Comparison of ENCODE assay signal across 22 mouse cellular contexts in the genomic region with DNA sequence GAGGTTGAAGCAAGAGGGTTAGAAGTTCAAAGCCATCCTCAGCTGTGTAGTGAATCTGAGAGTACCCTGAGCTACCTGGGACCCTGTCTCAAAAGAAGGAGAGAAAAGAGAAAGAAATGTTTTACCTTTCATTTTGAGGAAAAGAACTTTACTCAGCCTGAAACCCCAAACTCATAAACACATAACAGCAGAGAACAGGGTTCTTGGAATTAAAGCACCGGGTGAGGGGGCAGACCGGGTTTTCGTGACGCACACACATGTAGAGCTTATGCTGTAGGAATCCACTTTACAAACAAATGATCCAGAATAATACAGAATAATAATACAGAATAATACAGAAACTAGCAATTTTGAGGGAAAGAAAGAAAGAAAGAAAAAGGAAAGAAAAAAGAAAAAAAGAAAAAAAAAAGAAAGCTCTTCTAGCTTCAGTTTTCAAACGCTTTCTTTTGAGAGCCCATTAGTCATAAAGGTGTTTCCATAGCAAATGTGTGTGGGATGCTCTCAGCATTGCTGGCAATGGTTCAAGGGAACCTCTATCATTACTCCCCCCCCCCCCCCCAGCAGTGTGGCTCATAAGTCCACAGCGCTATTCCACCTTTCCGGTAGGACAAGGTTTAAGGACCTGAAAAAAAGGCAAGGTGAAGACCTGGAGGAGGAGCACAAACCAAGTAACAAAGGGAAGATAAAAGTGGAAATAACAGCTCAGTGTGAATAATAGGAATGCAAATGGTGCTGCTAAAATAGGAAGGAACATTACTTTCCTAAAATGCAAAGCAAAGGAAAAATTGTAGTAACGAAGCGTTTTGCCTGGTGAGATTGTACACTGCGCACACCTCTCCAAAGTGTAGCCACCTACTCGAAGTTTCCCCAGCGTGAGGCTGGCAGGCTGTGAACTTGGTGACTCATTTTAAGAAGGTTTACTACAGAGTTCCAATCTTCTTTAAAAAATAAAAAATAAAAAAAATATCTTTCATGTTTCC.
DNase-seq lines count a peak whose midpoint lies in the region; ATAC-seq and TF ChIP-seq lines count a peak whose summit lies in the region.
"Had no signal": no experiment of that assay in that cellular context is flagged by ENCODE, and none has a peak within 500 bp of the region (broad histone marks: within the 10 kb centered on the region; RNA-seq: fewer than 3 reads in every experiment).

No protein-coding gene starts in this region.

- intact Hi-C loops in left cerebral cortex, adult 2 months (cut with DNase I): loop anchor here (1.0 to 5.0 kb wide), 2 partner anchors 351 to 555 kb away; no protein-coding TSS in a partner anchor

- ATAC-seq in embryonic facial prominence, embryonic 14.5 days (ENCODE audit: low read depth): no peak
- ATAC-seq: forebrain, embryonic 15.5 days had no signal

- H3K4me3 ChIP-seq in embryonic facial prominence, embryonic 14.5 days (ENCODE audit: low read depth, low read length): no peak overlapping the region
- no peak overlapping the region for H3K4me3 ChIP-seq in embryonic facial prominence, embryonic 10.5 days
- no peak overlapping the region for H3K4me3 ChIP-seq in left cerebral cortex, adult 2 months
- H3K4me3 ChIP-seq: embryonic facial prominence, embryonic 12.5 days; forebrain, embryonic 15.5 days; heart, adult 2 months; heart, embryonic 15.5 days; hindbrain, embryonic 10.5 days; megakaryocyte, embryonic 14.5 days; neural tube, embryonic 12.5 days had no signal

- H3K9me3 ChIP-seq in embryonic facial prominence, embryonic 14.5 days (ENCODE audit: control insufficient read depth, low read length): no peaks in the 10 kb centered on the region
- no peaks in the 10 kb centered on the region for H3K9me3 ChIP-seq in embryonic facial prominence, embryonic 10.5 days
- H3K9me3 ChIP-seq: embryonic facial prominence, embryonic 12.5 days; forebrain, embryonic 15.5 days; heart, embryonic 15.5 days; hindbrain, embryonic 10.5 days; megakaryocyte, embryonic 14.5 days; neural tube, embryonic 12.5 days had no signal

- no peaks in the 10 kb centered on the region for H3K36me3 ChIP-seq in embryonic facial prominence, embryonic 14.5 days (ENCODE audit: control insufficient read depth, insufficient read depth, low read length)
- H3K36me3 ChIP-seq in embryonic facial prominence, embryonic 10.5 days (replicated peaks): no peaks in the 10 kb centered on the region
- H3K36me3 ChIP-seq: embryonic facial prominence, embryonic 12.5 days; forebrain, embryonic 15.5 days; heart, embryonic 15.5 days; hindbrain, embryonic 10.5 days; neural tube, embryonic 12.5 days had no signal

- H3K9ac ChIP-seq in embryonic facial prominence, embryonic 14.5 days (ENCODE audit: low read depth, low read length): no peak overlapping the region
- H3K9ac ChIP-seq: embryonic facial prominence, embryonic 12.5 days; forebrain, embryonic 15.5 days; heart, embryonic 15.5 days; neural tube, embryonic 12.5 days had no signal

- H3K4me1 ChIP-seq in embryonic facial prominence, embryonic 14.5 days (ENCODE audit: control insufficient read depth, insufficient read depth, low read length): peaks cover 11% of the 10 kb centered on the region; the same call in 1 of the 2 replicates
- H3K4me1 ChIP-seq in embryonic facial prominence, embryonic 10.5 days: peaks cover 17% of the 10 kb centered on the region

- no peaks in the 10 kb centered on the region for H3K27me3 ChIP-seq in embryonic facial prominence, embryonic 14.5 days (replicated peaks; ENCODE audit: control insufficient read depth, insufficient read depth, low read length)
- H3K27me3 ChIP-seq in embryonic facial prominence, embryonic 10.5 days (replicated peaks; ENCODE audit: low read depth, poor library complexity, severe bottlenecking): no peaks in the 10 kb centered on the region
- H3K27me3 ChIP-seq: embryonic facial prominence, embryonic 12.5 days; forebrain, embryonic 15.5 days; heart, embryonic 15.5 days; megakaryocyte, embryonic 14.5 days; neural tube, embryonic 12.5 days had no signal

- H3K27ac ChIP-seq in embryonic facial prominence, embryonic 14.5 days (replicated peaks; ENCODE audit: low read depth, low read length): no peak overlapping the region
- H3K27ac ChIP-seq in embryonic facial prominence, embryonic 10.5 days (replicated peaks): no peak overlapping the region
- no peak overlapping the region for H3K27ac ChIP-seq in left cerebral cortex, adult 2 months
- H3K27ac ChIP-seq: embryonic facial prominence, embryonic 12.5 days; forebrain, embryonic 15.5 days; heart, adult 2 months; heart, embryonic 15.5 days; hindbrain, embryonic 10.5 days; neural tube, embryonic 12.5 days had no signal

- H3K4me2 ChIP-seq in embryonic facial prominence, embryonic 14.5 days (ENCODE audit: low read depth, low read length): no peak overlapping the region
- H3K4me2 ChIP-seq: embryonic facial prominence, embryonic 12.5 days; forebrain, embryonic 15.5 days; heart, embryonic 15.5 days; liver, embryonic 11.5 days; neural tube, embryonic 12.5 days had no signal

- DNase-seq in embryonic facial prominence, embryonic 14.5 days (ENCODE audit: low spot score): peak; percentile 40
- DNase-seq in embryonic facial prominence, embryonic 10.5 days (ENCODE audit: low spot score): no peak
- peak; percentile 73 for DNase-seq in right cerebral cortex, adult 18-20 months
- DNase-seq in right cerebral cortex, postnatal 4 days: no peak
- DNase-seq in left cerebral cortex, adult 2 months (ENCODE audit: extremely low spot score in 1 of 2, low spot score in 2 of 2): peak; percentile 26 to 32
- DNase-seq in right cerebral cortex, postnatal 36 days (ENCODE audit: low spot score in 2 of 2): peak; percentile 20 to 50
- DNase-seq in gastrocnemius, postnatal 10 days: no peak
- DNase-seq in kidney, postnatal 4 days: no peak
- DNase-seq: cerebellum, adult 9-10 months; gastrocnemius, postnatal 14 days; heart, adult 2 months; kidney, adult 8-10 months; kidney, postnatal 14 days; layer of hippocampus, adult 9-11 months; lung, adult 2 months had no signal

- WGBS in embryonic facial prominence, embryonic 14.5 days: 84% methylated on average over 12 of the region's 12 CpGs
- WGBS in embryonic facial prominence, embryonic 10.5 days: 91% methylated on average over 12 of the region's 12 CpGs

- TF ChIP-seq CTCF in left cerebral cortex, adult 2 months (IDR thresholded peaks at IDR 0.05): no peak

Comparison
In these comparisons a context has a peak if more than half of its experiments do, and no peak if none do; other contexts are left out.
1. DNase-seq: peak in embryonic facial prominence, embryonic 14.5 days (single experiment), right cerebral cortex, adult 18-20 months (single experiment), left cerebral cortex, adult 2 months (2 of 2) and right cerebral cortex, postnatal 36 days (2 of 2); none in embryonic facial prominence, embryonic 10.5 days (single experiment), right cerebral cortex, postnatal 4 days (single experiment), gastrocnemius, postnatal 10 days (single experiment) and kidney, postnatal 4 days (0 of 2).